Mouse (Mus musculus): ENCODE data around the gene Serpina3g. TPM values are rescaled to one million over a fixed set of nuclear protein-coding genes. Genes with fewer than 3 reads are reported as not detected.

Gene Serpina3g
- polyA plus RNA-seq, 1 experiment, result 1.2 TPM

DNA sequence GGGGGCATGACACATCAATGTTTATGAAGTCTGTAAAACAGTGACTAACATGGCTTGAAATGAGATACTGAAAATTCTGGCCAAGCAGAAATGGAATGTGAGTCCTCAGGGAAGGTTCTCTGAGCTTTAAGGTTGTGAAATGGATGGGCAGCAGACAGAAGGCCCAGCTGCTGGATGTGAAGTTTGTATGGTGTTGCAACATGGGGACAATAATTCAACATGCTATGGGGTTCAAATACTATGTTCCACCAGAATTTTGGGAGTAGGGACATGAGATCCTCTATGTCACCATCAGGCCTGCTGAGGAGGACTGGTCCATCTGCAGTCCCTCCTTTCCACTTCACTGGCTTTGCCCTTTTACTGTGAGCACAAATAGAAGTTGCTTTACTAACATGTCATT lies 7.3 kb downstream of the Serpina3g start:
- TF ChIP-seq POLR2A (IDR thresholded peaks at IDR 0.05; ENCODE audit: insufficient read depth, low read length) (no peak), CTCF (IDR thresholded peaks at IDR 0.05; ENCODE audit: low read depth, low read length) (no peak), EP300 (IDR thresholded peaks at IDR 0.05; ENCODE audit: insufficient read depth, low read depth, low read length) (no peak)
- peaks cover 3% of the 10 kb centered on the region for H3K4me1 ChIP-seq (ENCODE audit: control insufficient read depth, insufficient read depth, low read length)
- H3K27ac ChIP-seq (ENCODE audit: insufficient read depth, low read length), result no peak overlapping the region
- no peaks in the 10 kb centered on the region for H3K9me3 ChIP-seq (replicated peaks; ENCODE audit: control insufficient read depth, insufficient read depth, low read length, poor library complexity, severe bottlenecking)
- no peaks in the 10 kb centered on the region for H3K27me3 ChIP-seq (ENCODE audit: control insufficient read depth, insufficient read depth, low read length, poor library complexity, severe bottlenecking)
- no peak overlapping the region for H3K9ac ChIP-seq (ENCODE audit: low read depth, poor library complexity, severe bottlenecking)
- no peaks in the 10 kb centered on the region for H3K36me3 ChIP-seq (ENCODE audit: control insufficient read depth, insufficient read depth, low read length, poor library complexity, severe bottlenecking)
- no peak overlapping the region for H3K4me3 ChIP-seq (ENCODE audit: low read depth, low read length)

DNA sequence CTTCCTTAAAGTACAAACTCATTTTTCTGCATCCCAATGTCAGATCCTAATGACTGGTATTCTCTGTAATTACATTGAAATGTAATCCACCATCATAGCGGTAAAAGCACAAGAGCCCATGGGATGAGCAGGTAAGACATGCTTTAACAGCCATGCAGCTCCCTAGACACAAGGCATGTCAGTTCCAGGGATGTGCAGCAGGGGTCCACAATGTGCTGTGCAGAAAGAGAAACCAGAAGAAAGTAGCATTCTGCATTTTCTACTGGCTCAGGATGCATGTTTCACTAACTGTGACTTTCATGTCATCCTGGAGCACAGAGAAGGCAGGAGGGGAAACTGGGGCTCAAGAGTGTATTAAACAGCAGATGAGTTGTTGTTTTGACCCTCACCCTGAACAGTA lies 9.0 kb downstream of the Serpina3g start:
- Histone ChIP-seq H3K4me1 (ENCODE audit: control insufficient read depth, insufficient read depth, low read length) (peaks cover 3% of the 10 kb centered on the region), H3K36me3 (ENCODE audit: control insufficient read depth, insufficient read depth, low read length, poor library complexity, severe bottlenecking) (no peaks in the 10 kb centered on the region), H3K27ac (ENCODE audit: insufficient read depth, low read length) (no peak overlapping the region), H3K9ac (ENCODE audit: low read depth, poor library complexity, severe bottlenecking) (no peak overlapping the region), H3K9me3 (replicated peaks; ENCODE audit: control insufficient read depth, insufficient read depth, low read length, poor library complexity, severe bottlenecking) (no peaks in the 10 kb centered on the region), H3K27me3 (ENCODE audit: control insufficient read depth, insufficient read depth, low read length, poor library complexity, severe bottlenecking) (no peaks in the 10 kb centered on the region), H3K4me3 (ENCODE audit: low read depth, low read length) (no peak overlapping the region)
- TF ChIP-seq CTCF (IDR thresholded peaks at IDR 0.05; ENCODE audit: low read depth, low read length) (no peak), EP300 (IDR thresholded peaks at IDR 0.05; ENCODE audit: insufficient read depth, low read depth, low read length) (no peak), POLR2A (IDR thresholded peaks at IDR 0.05; ENCODE audit: insufficient read depth, low read length) (no peak)

DNA sequence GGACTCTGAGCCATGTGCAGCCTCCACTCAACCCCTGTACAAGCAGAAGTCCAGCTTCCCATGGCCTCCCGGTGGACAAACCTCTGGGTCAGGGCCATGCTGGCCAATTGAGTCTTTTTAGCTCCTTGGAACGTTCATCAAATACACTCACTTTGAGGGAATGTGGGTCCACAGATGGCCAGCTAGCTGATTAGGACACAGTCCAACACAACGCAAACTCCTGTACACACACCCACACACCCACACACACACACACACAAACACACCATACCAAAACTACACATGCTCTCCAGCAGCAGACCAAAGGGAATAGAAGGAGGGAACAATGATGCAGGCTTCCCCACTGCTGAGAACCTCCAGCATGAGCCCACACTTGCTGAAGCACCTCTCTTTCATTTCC lies 9.6 kb downstream of the Serpina3g start:
- H3K27me3 ChIP-seq (ENCODE audit: control insufficient read depth, insufficient read depth, low read length, poor library complexity, severe bottlenecking), result no peaks in the 10 kb centered on the region
- H3K27ac ChIP-seq (ENCODE audit: insufficient read depth, low read length), result no peak overlapping the region
- H3K9me3 ChIP-seq (replicated peaks; ENCODE audit: control insufficient read depth, insufficient read depth, low read length, poor library complexity, severe bottlenecking), result no peaks in the 10 kb centered on the region
- H3K4me3 ChIP-seq (ENCODE audit: low read depth, low read length), result no peak overlapping the region
- TF ChIP-seq EP300 (IDR thresholded peaks at IDR 0.05; ENCODE audit: insufficient read depth, low read depth, low read length), result no peak
- no peak for TF ChIP-seq POLR2A (IDR thresholded peaks at IDR 0.05; ENCODE audit: insufficient read depth, low read length)
- no peak for TF ChIP-seq CTCF (IDR thresholded peaks at IDR 0.05; ENCODE audit: low read depth, low read length)
- no peaks in the 10 kb centered on the region for H3K36me3 ChIP-seq (ENCODE audit: control insufficient read depth, insufficient read depth, low read length, poor library complexity, severe bottlenecking)
- no peak overlapping the region for H3K9ac ChIP-seq (ENCODE audit: low read depth, poor library complexity, severe bottlenecking)
- H3K4me1 ChIP-seq (ENCODE audit: control insufficient read depth, insufficient read depth, low read length), result peaks cover 3% of the 10 kb centered on the region

DNA sequence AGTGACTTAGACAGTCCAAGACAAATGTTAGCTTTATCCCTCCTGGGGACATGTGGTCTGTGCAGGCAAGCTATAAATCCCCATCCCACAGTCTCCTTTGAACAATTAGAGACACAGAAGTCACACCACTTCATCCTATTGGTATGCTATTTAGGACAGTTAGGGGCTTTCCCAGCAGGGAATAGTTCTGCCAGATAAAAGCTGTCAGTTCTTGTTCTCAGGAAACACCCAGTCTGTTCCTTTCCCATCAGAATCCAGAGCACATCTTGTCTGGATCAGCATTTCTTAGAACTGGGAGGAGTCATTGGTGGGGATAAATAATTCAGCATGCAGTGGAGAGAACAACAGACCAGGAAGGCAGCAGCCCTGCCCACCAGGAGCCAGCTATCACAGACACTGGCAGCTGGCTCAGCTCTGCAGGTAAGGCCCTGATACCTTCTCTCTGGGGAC lies 11.5 kb downstream of the Serpina3g start:
- Histone ChIP-seq H3K4me3 (ENCODE audit: low read depth, low read length) (no peak overlapping the region), H3K27me3 (ENCODE audit: control insufficient read depth, insufficient read depth, low read length, poor library complexity, severe bottlenecking) (no peaks in the 10 kb centered on the region), H3K36me3 (ENCODE audit: control insufficient read depth, insufficient read depth, low read length, poor library complexity, severe bottlenecking) (no peaks in the 10 kb centered on the region), H3K9ac (ENCODE audit: low read depth, poor library complexity, severe bottlenecking) (no peak overlapping the region), H3K9me3 (replicated peaks; ENCODE audit: control insufficient read depth, insufficient read depth, low read length, poor library complexity, severe bottlenecking) (no peaks in the 10 kb centered on the region), H3K4me1 (ENCODE audit: control insufficient read depth, insufficient read depth, low read length) (peaks cover 3% of the 10 kb centered on the region), H3K27ac (ENCODE audit: insufficient read depth, low read length) (no peak overlapping the region)
- TF ChIP-seq CTCF (IDR thresholded peaks at IDR 0.05; ENCODE audit: low read depth, low read length) (no peak), POLR2A (IDR thresholded peaks at IDR 0.05; ENCODE audit: insufficient read depth, low read length) (no peak), EP300 (IDR thresholded peaks at IDR 0.05; ENCODE audit: insufficient read depth, low read depth, low read length) (no peak)

DNA sequence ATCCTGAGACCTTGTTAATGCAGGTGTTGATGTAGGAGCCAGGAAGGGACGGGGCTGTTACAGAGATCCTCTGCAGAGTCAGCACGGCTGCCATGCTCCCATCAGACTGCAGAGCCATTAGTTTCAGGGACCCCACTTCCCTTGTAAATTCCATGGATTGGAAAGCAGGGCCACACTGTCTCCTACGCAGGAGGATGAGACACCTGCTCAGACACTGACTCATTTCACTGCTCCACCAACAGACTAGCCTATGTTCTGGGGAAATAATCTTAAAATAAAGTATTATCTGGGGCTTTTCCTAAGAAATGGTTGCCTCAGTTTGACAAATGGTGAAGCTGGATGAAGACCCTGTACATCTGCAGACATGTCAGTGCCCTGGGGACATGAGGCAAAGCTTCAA lies 12.2 kb downstream of the Serpina3g start:
- no peak overlapping the region for H3K9ac ChIP-seq (ENCODE audit: low read depth, poor library complexity, severe bottlenecking)
- peaks cover 3% of the 10 kb centered on the region for H3K4me1 ChIP-seq (ENCODE audit: control insufficient read depth, insufficient read depth, low read length)
- no peak for TF ChIP-seq EP300 (IDR thresholded peaks at IDR 0.05; ENCODE audit: insufficient read depth, low read depth, low read length)
- no peak for TF ChIP-seq POLR2A (IDR thresholded peaks at IDR 0.05; ENCODE audit: insufficient read depth, low read length)
- TF ChIP-seq CTCF (IDR thresholded peaks at IDR 0.05; ENCODE audit: low read depth, low read length), result no peak
- no peaks in the 10 kb centered on the region for H3K27me3 ChIP-seq (ENCODE audit: control insufficient read depth, insufficient read depth, low read length, poor library complexity, severe bottlenecking)
- no peak overlapping the region for H3K27ac ChIP-seq (ENCODE audit: insufficient read depth, low read length)
- H3K36me3 ChIP-seq (ENCODE audit: control insufficient read depth, insufficient read depth, low read length, poor library complexity, severe bottlenecking), result no peaks in the 10 kb centered on the region
- no peak overlapping the region for H3K4me3 ChIP-seq (ENCODE audit: low read depth, low read length)
- no peaks in the 10 kb centered on the region for H3K9me3 ChIP-seq (replicated peaks; ENCODE audit: control insufficient read depth, insufficient read depth, low read length, poor library complexity, severe bottlenecking)

DNA sequence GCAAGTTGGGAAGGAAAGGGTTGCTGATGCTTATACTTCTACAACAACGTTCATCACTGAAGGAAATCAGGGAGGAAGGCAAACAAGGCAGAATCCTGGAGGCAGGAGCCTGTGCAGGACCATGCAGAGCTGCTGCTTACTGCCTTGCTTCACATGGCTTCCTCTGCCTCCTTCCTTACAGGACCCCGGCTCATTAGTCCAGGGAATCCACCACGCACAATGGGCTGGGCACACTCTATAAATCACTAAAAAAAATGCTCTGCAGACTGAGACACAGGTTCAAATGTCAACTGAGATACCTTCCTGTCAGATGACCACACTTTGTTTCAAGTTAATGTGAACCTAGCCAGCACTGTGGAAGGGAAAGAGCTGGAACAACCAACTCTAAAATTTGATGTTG lies 25.0 kb downstream of the Serpina3g start:
- H3K27me3 ChIP-seq (ENCODE audit: control insufficient read depth, insufficient read depth, low read length, poor library complexity, severe bottlenecking), result no peaks in the 10 kb centered on the region
- H3K9ac ChIP-seq (ENCODE audit: low read depth, poor library complexity, severe bottlenecking), result no peak overlapping the region
- H3K27ac ChIP-seq (ENCODE audit: insufficient read depth, low read length), result no peak overlapping the region
- no peaks in the 10 kb centered on the region for H3K4me1 ChIP-seq (ENCODE audit: control insufficient read depth, insufficient read depth, low read length)
- TF ChIP-seq POLR2A (IDR thresholded peaks at IDR 0.05; ENCODE audit: insufficient read depth, low read length), result no peak
- TF ChIP-seq CTCF (IDR thresholded peaks at IDR 0.05; ENCODE audit: low read depth, low read length), result no peak
- TF ChIP-seq EP300 (IDR thresholded peaks at IDR 0.05; ENCODE audit: insufficient read depth, low read depth, low read length), result no peak
- no peaks in the 10 kb centered on the region for H3K9me3 ChIP-seq (replicated peaks; ENCODE audit: control insufficient read depth, insufficient read depth, low read length, poor library complexity, severe bottlenecking)
- H3K36me3 ChIP-seq (ENCODE audit: control insufficient read depth, insufficient read depth, low read length, poor library complexity, severe bottlenecking), result no peaks in the 10 kb centered on the region
- no peak overlapping the region for H3K4me3 ChIP-seq (ENCODE audit: low read depth, low read length)
